Mouse (Mus musculus): ENCODE measurements around the gene Patl2.

Gene Patl2

DNA sequence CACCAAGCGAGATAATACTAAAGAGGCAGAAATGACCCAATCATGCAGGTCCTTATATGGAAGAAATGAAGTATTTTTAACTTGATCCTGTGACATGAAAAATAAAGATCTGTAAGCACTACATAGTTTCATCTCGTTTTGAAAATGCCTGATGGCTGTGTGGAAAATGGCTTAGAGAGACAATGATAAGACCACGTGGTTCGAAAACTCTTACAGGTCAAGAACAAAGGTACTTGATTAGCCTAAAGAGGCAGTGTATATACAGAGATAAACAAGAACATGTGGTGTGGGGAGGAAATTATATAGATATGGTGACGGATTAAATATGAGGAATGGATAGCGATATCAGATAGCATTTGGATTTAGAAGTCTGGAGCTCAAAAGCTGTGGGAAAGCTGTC lies 14.7 kb downstream of the Patl2 start:
- no peak for DNase-seq

- DNase-seq: no peak
These were observed 21.7 kb downstream of the Patl2 start for GRCm38 (mm10) chr2:122164293-122164692.

- no peak for DNase-seq
These were observed 22.4 kb downstream of the Patl2 start for GRCm38 (mm10) chr2:122163430-122164195.

- DNase-seq: no peak
These were observed 23.5 kb downstream of the Patl2 start for GRCm38 (mm10) chr2:122162529-122162928.

- no peak for DNase-seq
These were observed 24.4 kb downstream of the Patl2 start for GRCm38 (mm10) chr2:122161542-122161941.

- peak; percentile 58 for DNase-seq
These were observed 25.3 kb downstream of the Patl2 start, which contains the start of gene Trim69 for GRCm38 (mm10) chr2:122160680-122161079. Trim69 (plus strand) TSS chr2:122160700.

DNA sequence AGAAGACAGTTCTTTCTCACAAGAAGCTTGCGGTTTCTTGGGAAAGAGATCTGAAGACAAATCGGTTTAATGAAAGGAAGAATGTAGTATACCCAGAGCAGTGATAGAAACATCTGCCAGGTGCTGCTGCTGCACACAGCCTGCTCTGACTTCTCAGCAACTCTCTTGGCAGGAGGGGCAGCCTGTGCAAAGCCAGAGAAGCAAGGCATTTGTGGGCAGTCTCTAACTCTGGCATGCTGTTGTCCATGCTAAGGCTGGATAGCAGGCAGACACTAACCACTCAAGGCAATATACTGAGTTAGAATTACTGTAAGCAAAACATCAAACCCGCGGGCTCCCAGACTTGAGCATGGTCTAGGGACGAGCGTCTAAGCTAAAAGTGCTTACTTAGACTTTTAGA lies 26.3 kb downstream of the Patl2 start:
- no peak for DNase-seq

DNA sequence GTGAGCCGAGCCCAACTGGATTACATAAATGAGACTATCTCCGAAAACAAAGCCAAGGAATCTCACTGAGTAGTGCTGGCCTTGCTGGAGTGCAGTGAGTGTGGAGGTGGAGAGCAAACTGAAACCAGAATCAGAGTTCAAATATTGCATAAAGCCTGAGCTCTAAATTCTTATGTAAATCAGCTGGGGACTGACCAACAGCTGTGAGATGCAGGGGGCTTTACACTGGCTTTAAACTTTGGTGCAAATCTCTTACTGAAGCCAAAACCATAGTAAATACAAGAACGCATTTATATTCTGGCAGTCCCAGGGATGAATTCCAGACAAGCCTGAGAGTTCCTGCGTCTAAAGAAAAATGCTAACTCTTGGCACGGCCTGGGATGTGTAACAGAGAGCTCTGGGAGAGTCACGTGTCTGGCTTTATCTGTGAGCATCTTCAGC lies 27.6 kb downstream of the Patl2 start:
- DNase-seq: no peak

- no peak for DNase-seq
These were observed 28.4 kb downstream of the Patl2 start for GRCm38 (mm10) chr2:122157561-122157960.

DNA sequence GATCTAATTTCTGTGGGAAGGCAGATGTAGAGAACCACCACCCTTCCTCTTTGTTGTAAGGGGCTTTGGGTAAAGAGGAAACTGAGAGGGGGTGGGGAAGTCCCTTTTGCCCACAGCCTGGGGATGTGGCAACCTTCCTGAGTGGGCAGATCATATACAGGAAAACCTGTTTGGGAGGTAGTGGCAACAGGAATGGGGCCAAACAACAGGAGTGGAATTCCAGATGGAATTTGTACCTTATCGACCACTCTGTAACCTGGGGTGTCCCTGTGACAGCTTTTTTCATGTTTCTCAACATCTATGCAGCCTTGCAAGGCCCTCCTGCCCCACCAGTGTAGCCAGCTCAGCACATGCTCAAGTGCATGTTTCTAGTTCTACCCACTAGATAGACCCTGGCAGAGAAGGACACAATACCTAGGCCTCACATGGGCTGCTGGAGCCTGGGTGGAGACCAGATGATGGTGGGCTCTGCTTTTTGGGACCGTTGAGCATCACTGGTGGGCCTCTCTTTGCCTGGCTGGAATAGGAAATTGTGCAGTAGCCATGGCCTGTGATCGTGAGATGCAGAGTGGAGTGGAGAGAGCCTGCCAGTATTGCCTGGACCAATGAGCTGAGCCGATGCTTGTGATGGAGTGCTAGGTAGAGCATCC lies 29.8 kb downstream of the Patl2 start:
- no peak for DNase-seq

DNA sequence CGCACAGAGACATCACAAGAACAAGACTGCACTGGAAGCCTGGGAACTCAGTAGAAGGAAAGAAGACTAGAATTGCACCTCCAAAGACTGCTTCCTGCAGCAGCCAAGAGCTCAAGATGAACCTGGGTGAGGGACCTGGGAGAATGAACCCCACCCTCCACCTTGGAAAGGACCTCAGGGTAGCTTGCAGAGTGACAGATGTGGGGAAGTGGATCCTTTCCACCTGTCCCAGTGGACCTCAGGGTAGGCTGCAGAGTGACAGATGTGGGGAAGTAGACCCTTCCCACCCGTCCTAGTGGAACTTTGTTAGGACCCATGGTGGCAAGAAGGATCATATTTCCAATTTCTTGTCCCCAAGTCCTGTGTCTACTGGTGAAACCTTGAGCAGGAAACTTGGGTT lies 30.7 kb downstream of the Patl2 start:
- no peak for DNase-seq

GRCm38 (mm10) chr2:122154479-122154878 lies 31.5 kb downstream of the Patl2 start:
- no peak for DNase-seq

DNA sequence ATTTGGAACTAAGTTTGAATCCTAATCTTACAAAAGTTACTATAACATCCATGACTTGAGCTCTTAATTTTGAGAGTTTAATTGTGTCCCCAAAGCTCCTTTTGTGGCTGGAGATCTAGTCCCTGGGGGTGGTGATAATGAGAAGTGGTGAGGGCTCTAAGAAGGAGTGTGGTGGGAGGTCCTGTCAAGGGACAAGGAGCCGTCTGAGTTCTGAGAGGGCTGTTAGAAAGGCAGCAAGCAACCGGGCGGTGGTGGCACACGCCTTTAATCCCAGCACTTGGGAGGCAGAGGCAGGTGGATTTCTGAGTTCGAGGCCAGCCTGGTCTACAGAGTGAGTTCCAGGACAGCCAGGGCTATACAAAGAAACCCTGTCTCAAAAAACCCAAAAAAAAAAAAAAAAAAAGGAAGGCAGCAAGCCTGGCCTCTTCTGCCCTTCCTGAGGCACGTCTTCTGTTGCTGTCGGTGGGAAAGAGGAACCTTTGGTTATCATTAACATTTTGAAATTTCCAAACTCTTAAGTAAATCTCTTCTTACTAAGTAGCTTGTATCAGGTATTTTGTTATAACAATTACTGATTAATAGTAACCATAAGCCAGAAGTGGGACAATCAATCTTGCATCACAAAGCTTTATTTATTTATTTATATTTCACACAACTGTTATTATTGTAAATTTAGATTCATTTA lies 32.2 kb downstream of the Patl2 start:
- DNase-seq: no peak

GRCm38 (mm10) chr2:122152850-122153249 lies 33.1 kb downstream of the Patl2 start:
- no peak for DNase-seq

- DNase-seq: no peak
These were observed 34.8 kb downstream of the Patl2 start for GRCm38 (mm10) chr2:122151221-122151620.

DNA sequence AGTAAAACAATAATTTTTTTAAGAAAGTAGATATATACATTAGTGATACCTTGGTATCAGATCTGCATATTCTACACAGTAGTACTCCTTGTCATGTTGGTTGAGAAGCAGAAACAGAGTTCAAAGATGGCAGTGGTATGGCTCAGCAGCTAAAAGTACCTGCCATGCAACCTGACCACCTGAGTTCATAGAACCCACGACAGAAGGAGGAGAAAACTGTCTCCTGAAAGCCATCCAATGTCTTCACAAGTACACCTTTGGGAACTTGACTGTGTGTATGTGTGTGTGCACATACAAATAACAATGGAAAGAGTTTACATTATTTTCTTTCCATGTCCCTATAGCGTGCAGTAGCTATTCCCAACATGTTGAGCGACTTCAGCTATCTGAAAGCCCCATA lies 36.3 kb downstream of the Patl2 start:
- DNase-seq: no peak

DNA sequence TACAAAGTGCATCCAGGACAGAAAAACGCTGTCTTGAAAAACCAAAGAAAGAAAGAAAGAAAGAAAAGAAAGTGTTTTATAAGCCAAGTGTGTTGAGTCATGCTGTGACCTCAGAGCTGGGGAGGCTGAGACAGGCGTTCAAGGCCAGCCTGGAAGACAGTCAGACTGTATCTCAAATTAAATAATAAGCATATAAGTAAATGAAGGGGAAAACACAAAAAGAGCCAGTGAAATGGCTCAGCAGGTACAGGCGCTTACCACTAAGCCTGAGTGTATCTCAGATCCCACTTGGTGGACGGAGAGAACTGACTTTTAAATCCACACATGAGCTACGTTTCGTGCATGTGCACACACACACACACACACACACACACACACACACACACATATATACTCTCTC lies 36.7 kb downstream of the Patl2 start:
- DNase-seq: no peak

DNA sequence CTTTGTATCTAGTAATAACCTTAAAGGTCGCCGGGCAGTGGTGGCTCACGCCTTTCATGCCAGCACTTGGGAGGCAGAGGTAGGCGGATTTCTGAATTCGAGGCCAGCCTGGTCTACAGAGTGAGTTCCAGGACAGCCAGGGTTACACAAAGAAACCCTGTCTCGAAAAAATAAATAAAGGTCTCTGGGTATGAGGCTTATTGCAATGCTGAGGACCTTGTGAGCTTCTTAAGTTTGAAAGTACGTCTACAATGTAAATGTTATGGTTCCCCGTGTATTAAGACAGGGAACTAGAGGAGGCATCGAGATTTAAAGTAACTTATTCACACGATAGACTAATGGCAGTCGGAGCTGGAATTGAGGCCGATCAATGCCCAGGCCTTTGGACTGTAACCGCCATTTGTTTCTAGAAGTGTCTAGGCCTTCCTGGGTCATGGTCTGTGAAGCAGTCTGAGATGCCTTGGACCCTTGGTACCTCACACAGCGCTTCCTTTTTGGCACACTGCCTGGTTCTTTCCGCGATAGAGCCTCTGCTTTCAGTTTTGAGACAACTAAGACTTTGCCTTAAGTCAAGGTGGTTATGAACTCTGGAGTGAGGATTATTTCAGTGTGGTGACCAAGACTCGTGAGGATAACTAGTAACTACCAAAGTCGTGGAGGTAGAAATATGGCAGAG lies 37.6 kb downstream of the Patl2 start:
- peak; percentile 6 for DNase-seq

DNA sequence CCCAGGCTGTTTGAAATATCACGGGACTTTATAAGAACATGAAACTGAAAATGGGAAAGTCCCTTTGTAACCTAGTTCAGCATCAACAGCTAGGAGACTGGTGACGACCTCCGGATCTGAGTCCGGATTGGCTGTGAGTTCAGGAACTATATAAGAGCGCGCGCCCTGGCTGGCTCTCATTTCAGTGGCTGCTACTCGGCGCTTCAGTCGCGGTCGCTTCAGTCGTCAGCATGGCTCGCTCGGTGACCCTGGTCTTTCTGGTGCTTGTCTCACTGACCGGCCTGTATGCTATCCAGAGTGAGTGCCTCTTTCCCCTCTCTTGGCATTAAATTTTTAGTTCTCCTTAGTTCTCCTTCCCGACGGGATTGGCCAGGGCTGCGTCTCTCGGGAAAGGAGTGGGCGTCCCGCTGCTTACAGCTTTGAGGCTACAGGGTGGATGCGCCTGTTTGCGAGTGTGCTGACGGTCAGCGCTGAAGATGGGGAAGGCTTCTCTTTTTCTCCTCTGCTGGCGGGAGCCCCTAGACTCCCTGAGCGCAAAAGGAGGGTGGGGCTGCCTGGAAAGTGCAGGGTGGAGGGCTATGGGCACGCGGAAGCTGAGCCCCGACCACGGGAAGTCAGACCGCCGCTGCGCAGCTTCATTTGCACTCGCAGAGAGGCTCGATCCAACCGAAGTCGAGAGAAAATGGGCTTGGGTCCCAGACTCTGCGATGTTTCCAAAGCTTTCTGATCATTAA lies 38.3 kb downstream of the Patl2 start, which contains the start of gene B2m:
Gene B2m (plus strand): TSS at position 179 of the 734 bp plus-strand sequence.
- DNase-seq: peak; percentile 85

- no peak for DNase-seq
These were observed 39.3 kb downstream of the Patl2 start for GRCm38 (mm10) chr2:122146687-122147086.

DNA sequence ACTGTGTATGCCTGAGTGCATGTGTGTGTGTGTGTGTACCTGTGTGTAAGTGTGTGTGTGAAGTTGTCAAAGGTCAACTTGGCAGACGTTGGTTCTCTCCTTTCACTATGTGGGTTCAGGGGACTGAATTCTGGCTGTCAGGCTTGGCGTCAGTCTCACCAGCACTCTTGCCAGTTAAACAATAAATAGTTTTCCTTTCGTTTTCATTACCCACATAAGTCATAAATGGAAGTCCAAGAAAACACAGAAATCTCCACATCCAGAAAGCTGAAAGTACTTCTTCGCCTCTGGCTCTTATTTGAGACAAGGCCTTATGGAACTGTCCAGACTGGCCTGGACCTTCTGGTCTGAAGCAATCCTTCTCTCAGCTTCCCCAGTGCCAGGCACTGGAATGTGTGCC lies 40.2 kb downstream of the Patl2 start:
- DNase-seq: no peak

DNA sequence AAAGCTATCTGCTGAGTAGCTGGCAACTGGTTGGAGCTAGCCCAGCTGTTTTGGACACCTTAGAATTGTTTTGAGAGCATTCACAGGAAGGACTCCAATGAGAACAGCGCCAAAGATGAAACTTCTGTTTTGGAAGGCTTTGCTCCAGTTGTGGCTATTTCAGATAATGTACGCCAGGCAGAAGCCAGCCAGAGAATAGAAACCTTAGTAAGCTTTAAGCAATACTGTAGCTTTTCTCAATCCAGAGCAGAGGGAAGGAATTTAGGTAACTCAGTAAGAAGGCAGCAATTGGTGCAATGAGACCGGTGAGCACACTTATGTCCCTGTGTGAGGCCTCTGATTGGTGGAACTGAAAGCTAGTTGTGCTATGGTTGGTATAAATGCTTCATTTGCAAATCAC lies 42.9 kb downstream of the Patl2 start:
- no peak for DNase-seq

Measured in cerebellum, adult 11-12 months (tissue).